Mouse (Mus musculus) heart, embryonic 13.5 days (tissue): Measurements from ENCODE around the gene Olfr12. TPM values are rescaled to one million over a fixed set of nuclear protein-coding genes. Genes with fewer than 3 reads are reported as not detected.

Experiments
- ATAC-seq: fragments of 200-750 bp; cut with Nextera tagmentation; 2 replicates; pipeline ENCODE4 v1.8.0; 2017; ENCODE audit warnings: moderate TSS enrichment; ENCODE audit not compliant: insufficient number of reproducible peaks, low FRiP score, low TSS enrichment; ENCODE audit errors: extremely low read depth
- H3K27ac ChIP-seq: fragments of 300-500 bp; sonication (generic); replicated peaks from 2 replicates; pipeline ENCODE4 v1.5.1; 2015; ENCODE audit warnings: moderate library complexity, mild to moderate bottlenecking, inconsistent platforms
- H3K27me3 ChIP-seq: fragments of 300-500 bp; sonication (generic); replicated peaks from 2 replicates; pipeline ENCODE4 v1.6.1; 2015; ENCODE audit warnings: mild to moderate bottlenecking, inconsistent platforms
- H3K36me3 ChIP-seq: fragments of 300-500 bp; sonication (generic); 2 replicates; pipeline ENCODE4 v1.6.1; 2015; ENCODE audit warnings: mild to moderate bottlenecking, inconsistent platforms
- H3K4me1 ChIP-seq: fragments of 300-500 bp; sonication (generic); 2 replicates; pipeline ENCODE4 v1.6.1; 2015; ENCODE audit warnings: inconsistent platforms
- H3K4me2 ChIP-seq: fragments of 300-500 bp; sonication (generic); 2 replicates; pipeline ENCODE4 v1.6.1; 2015; ENCODE audit warnings: inconsistent platforms, mild to moderate bottlenecking, moderate library complexity
- H3K4me3 ChIP-seq: fragments of 300-500 bp; sonication (generic); 2 replicates; pipeline ENCODE4 v1.5.1; 2015; ENCODE audit warnings: moderate library complexity, mild to moderate bottlenecking, inconsistent platforms
- H3K9ac ChIP-seq: fragments of 300-500 bp; sonication (generic); 2 replicates; pipeline ENCODE4 v1.6.1; 2015; ENCODE audit warnings: inconsistent platforms, mild to moderate bottlenecking, moderate library complexity
- H3K9me3 ChIP-seq: fragments of 300-500 bp; sonication (generic); 2 replicates; pipeline ENCODE4 v1.6.1; 2016; ENCODE audit warnings: inconsistent platforms
- WGBS: fragments of 180-500 bp; shearing (Covaris S2); methylation state at CpG from one replicate; pipeline ENCODE4 v1.1.7; 2015; ENCODE audit warnings: mixed read lengths; 5-methylcytosine and 5-hydroxymethylcytosine counted together
- polyA plus RNA-seq: library from polyadenylated mRNA; unstranded; fragments of >200 nt; fragmentation: Nextera tagmentation; extraction: Ambion mirVana; gene quantifications from 2 replicates; pipeline ENCODE4 v1.2.1, GENCODE M21; 2015

The Olfr12 gene
- not detected in 2 replicates for polyA plus RNA-seq

DNA sequence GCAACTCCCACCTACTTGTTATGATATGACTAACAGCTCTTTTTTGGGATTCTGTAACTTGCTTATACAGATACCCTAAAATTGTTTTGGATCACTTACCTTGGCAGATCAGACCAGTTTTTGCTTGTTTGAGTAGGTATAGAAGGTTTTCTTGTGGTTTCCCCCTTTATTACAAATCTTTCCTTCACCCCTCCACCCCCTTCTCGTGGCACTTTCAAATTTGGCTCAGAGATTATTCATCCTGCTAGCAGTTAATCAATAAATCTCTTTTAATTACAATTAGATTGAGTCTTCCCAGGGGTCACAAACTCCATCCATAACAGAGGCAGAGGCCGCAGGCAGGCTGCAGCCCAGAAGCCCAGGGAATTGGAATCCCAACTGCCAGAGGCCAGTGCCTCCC lies at the start of gene Olfr12:
Gene Olfr12, plus strand, starts transcription at position 301 of the 400 bp plus-strand sequence.
- Histone ChIP-seq H3K4me3 (no peak within 1 kb of the TSS), H3K4me1 (no peaks in the 10 kb centered on the region), H3K27me3 (peaks cover 36% of the 10 kb centered on the region), H3K36me3 (no peaks in the 10 kb centered on the region), H3K9me3 (no peaks in the 10 kb centered on the region), H3K4me2 (no peak within 1 kb of the TSS), H3K27ac (no peak within 1 kb of the TSS), H3K9ac (no peak within 1 kb of the TSS)
- ATAC-seq: no peak
- WGBS: 70% methylated on average over 2 of the region's 2 CpGs

DNA sequence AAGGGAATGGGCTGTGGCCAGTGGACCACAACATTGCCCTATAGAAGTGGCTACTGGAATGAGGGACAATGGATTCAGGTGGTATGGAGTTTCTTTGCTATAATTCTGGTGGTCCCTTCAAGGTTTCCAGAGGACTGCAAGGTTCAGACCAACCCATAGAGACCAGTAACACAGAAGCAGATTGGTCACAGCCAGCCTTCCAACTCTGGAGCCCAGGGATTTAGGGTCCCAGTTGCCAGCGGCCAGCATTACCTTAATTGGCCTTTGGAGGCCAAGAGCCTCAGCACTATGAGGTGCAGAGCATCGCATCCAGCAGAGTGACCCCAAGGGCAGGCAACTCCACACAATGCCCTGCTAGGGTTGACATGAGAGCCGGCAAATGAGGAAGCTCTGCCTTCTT lies 46.6 kb upstream of the Olfr12 start, which contains the start of gene Olfr1413:
Gene Olfr1413, plus strand, starts transcription at position 301 of the 400 bp plus-strand sequence.
- Histone ChIP-seq H3K9ac (no peak within 1 kb of the TSS), H3K27me3 (no peaks in the 10 kb centered on the region; the same call in 1 of the 2 replicates), H3K36me3 (no peaks in the 10 kb centered on the region), H3K9me3 (no peaks in the 10 kb centered on the region), H3K4me2 (no peak within 1 kb of the TSS), H3K4me1 (no peaks in the 10 kb centered on the region), H3K27ac (no peak within 1 kb of the TSS), H3K4me3 (no peak within 1 kb of the TSS)
- no peak for ATAC-seq
- WGBS: 76% methylated on average over 3 of the region's 3 CpGs

DNA sequence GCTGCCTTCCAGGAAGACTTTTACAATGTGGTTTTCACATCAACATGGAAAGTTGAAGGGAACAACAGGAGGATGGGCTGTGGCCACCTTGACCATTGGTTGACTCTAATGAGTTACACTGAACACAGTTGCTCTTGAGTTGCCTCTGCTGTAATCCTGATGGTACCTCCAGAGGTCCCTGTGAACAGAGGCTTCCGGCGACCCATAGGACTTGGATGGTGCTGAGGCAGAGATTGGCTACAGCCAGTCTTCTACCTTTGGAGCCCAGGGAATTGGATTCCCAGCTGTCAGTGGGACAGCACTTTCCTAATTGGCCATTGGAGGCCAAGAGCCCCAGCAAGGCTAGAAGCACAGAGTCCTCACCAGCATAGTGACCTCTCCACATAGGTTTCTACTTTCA lies 32.1 kb upstream of the Olfr12 start, which contains the start of gene Olfr1412:
Gene Olfr1412, plus strand, starts transcription at position 301 of the 400 bp plus-strand sequence.
- 84% methylated on average over 2 of the region's 2 CpGs for WGBS
- no peak within 1 kb of the TSS for H3K27ac ChIP-seq
- no peak within 1 kb of the TSS for H3K4me3 ChIP-seq
- H3K4me2 ChIP-seq: no peak within 1 kb of the TSS
- no peaks in the 10 kb centered on the region for H3K36me3 ChIP-seq
- ATAC-seq: no peak
- no peaks in the 10 kb centered on the region for H3K27me3 ChIP-seq
- no peak within 1 kb of the TSS for H3K9ac ChIP-seq
- H3K4me1 ChIP-seq: no peaks in the 10 kb centered on the region
- H3K9me3 ChIP-seq: peaks cover 3% of the 10 kb centered on the region; the same call in 1 of the 2 replicates

DNA sequence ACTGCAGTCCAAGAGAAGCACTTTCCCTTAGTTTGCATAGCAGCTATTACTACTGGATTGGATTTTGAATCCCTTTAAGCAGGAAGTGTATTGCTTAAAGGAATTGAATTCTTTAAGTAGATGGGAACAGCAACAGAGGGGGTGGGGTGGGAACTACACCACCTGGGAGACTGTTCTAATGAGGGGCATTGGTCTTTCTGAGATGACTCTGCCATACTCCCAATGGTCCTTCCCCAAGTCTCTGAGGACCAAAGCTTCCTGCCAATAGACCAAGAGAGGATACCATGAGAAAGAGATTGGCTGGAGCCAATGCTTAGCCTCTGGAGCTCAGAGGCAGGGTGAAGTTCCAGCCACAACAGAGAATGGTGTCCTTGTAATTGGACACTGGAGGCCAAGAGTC lies 23.5 kb upstream of the Olfr12 start, which contains the start of gene Olfr1411:
Gene Olfr1411, plus strand, starts transcription at position 301 of the 400 bp plus-strand sequence.
- H3K4me3 ChIP-seq: no peak within 1 kb of the TSS
- H3K27me3 ChIP-seq: no peaks in the 10 kb centered on the region; the same call in 1 of the 2 replicates
- no peak for ATAC-seq
- no peak within 1 kb of the TSS for H3K9ac ChIP-seq
- H3K36me3 ChIP-seq: no peaks in the 10 kb centered on the region
- no peaks in the 10 kb centered on the region for H3K9me3 ChIP-seq
- no peak within 1 kb of the TSS for H3K4me2 ChIP-seq
- H3K4me1 ChIP-seq: no peaks in the 10 kb centered on the region
- H3K27ac ChIP-seq: no peak within 1 kb of the TSS

DNA sequence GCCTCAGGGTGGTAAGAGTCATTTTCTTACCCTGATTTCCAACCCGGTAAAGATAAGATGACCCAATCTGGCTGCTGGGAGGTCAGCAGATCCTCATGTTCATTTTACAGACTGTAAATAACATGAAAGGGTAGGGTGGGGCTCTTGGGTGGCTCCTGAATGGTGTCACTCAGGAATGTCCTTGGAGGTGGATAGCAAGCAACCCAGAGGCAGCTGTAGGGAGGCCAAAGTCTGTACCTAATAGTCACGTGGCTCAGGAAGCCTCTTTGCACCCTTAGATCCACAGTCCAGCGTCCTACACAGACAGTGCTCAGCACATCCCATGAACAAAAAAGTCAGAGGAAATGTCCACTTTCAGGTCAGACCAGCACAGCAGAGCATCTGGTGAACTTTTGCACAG lies 21.6 kb upstream of the Olfr12 start:
- H3K4me3 ChIP-seq: no peak overlapping the region
- ATAC-seq: no peak
- no peak overlapping the region for H3K4me2 ChIP-seq
- H3K9ac ChIP-seq: no peak overlapping the region
- no peaks in the 10 kb centered on the region for H3K36me3 ChIP-seq
- H3K27me3 ChIP-seq: no peaks in the 10 kb centered on the region; the same call in 1 of the 2 replicates
- H3K9me3 ChIP-seq: no peaks in the 10 kb centered on the region
- no peak overlapping the region for H3K27ac ChIP-seq
- H3K4me1 ChIP-seq: no peaks in the 10 kb centered on the region
- 71% methylated on average over 3 of the region's 3 CpGs for WGBS

DNA sequence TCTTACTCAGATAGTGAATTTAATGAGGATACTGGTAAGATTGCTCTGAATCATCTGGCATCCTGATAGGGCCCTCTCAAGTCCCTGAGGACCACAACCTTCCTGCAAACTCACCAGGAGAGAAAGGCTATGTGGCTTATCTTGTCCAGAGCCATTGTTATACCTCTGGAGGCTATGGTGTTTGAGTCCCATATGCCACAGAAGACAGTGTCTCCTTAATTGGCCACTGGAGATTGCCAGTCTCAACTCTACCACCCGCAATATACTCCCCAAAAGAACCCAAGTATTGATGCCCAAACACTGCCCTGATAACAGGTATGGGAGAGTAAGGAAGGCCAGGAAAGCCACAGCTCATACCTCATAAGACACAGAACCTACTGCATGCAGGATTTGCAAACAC lies 12.1 kb upstream of the Olfr12 start, which contains the start of gene Olfr1410:
Gene Olfr1410, plus strand, starts transcription at position 301 of the 400 bp plus-strand sequence.
- no peaks in the 10 kb centered on the region for H3K9me3 ChIP-seq
- ATAC-seq: no peak
- H3K4me3 ChIP-seq: no peak within 1 kb of the TSS
- no peak within 1 kb of the TSS for H3K27ac ChIP-seq
- WGBS: 74% methylated on average over 1 of the region's 1 CpGs
- H3K9ac ChIP-seq: no peak within 1 kb of the TSS
- H3K4me1 ChIP-seq: no peaks in the 10 kb centered on the region
- peaks cover 24% of the 10 kb centered on the region for H3K27me3 ChIP-seq
- no peak within 1 kb of the TSS for H3K4me2 ChIP-seq
- no peaks in the 10 kb centered on the region for H3K36me3 ChIP-seq

DNA sequence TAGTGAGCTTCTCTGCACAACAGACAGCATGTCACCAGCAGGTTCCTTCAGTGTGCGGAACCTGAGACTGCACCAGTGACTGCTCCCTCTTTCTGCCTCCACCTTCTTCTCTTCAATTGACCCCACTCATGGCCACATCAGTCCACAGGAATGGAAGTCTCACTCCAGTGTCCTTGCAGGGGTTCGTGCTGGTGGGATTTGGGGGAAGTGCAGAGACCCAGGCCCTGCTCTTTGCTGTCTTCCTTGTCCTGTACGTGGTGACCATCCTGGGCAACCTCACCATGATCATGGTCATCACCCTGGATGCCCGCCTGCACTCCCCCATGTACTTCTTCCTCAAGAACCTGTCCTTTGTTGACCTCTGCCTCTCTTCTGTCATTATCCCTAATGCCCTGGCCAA lies 9.9 kb upstream of the Olfr12 start:
- Histone ChIP-seq H3K9ac (no peak overlapping the region), H3K4me3 (no peak overlapping the region), H3K4me1 (no peaks in the 10 kb centered on the region), H3K27ac (no peak overlapping the region), H3K9me3 (no peaks in the 10 kb centered on the region), H3K36me3 (no peaks in the 10 kb centered on the region), H3K27me3 (peaks cover 26% of the 10 kb centered on the region), H3K4me2 (no peak overlapping the region)
- 64% methylated on average over 4 of the region's 4 CpGs for WGBS
- no peak for ATAC-seq

DNA sequence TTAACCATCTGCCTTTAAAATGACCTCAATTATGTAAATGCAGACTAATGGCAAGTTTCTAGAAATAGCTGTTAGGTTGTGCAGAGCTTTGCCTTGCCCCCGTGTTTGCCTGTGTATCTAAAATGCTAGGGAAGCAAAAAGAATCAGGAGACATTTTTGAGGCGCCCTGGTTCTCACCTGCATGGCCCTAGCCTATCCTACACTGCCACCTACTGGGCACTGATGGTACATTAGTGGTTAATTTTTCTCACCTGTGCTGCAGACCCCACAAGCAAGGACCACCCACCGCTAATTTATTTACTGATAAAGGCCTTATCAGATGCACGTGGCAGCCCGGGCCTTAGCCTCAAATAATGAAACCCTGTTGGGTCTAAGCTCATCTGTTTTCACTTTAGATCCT lies 6.6 kb upstream of the Olfr12 start:
- Histone ChIP-seq H3K9ac (no peak overlapping the region), H3K27ac (no peak overlapping the region), H3K4me3 (no peak overlapping the region), H3K36me3 (no peaks in the 10 kb centered on the region), H3K9me3 (no peaks in the 10 kb centered on the region), H3K27me3 (peaks cover 22% of the 10 kb centered on the region; the same call in 1 of the 2 replicates), H3K4me2 (no peak overlapping the region), H3K4me1 (no peaks in the 10 kb centered on the region)
- no peak for ATAC-seq
- 6% methylated on average over 5 of the region's 5 CpGs for WGBS

DNA sequence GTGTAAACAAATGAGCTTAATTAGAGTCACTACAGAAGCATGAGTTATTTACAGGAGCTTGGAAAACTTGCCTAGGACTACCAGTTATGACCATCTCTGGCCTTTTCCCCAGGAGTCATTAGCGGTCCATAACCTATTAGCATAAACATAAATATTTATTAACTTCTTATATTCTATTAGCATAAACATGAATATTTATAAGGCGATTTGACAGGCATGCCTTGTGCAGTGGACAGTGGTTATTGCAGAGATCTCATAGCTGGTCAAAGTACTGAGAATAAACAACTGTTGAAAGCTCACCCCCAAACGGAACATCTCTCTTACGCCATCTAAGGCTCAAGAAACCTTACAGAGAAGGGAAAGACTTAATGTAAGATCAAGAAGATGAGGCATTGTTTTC lies 4.4 kb upstream of the Olfr12 start:
- 45% methylated on average over 4 of the region's 4 CpGs for WGBS
- Histone ChIP-seq H3K4me1 (no peaks in the 10 kb centered on the region), H3K9me3 (no peaks in the 10 kb centered on the region), H3K27ac (no peak overlapping the region), H3K9ac (no peak overlapping the region), H3K4me2 (no peak overlapping the region), H3K4me3 (no peak overlapping the region), H3K36me3 (no peaks in the 10 kb centered on the region), H3K27me3 (peaks cover 33% of the 10 kb centered on the region)
- ATAC-seq: no peak

DNA sequence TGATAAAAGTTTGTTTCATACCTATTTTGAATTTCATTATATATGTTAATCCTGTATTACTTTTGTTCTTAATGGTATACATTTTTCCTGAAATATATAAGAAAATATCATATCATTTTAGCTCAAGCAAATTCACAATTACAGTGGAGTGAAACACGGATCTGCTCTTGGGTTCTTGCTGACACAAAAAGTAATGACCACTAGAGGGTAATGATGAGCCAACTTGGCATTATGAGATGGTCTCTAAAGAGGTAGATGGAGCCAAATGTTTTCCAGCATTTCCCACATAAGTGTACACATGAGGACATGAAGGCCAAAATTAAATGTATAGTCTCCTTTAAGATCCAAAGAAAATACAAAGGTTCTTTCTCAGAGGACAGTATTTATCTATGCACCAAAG lies 3.1 kb upstream of the Olfr12 start:
- peaks cover 42% of the 10 kb centered on the region for H3K27me3 ChIP-seq
- H3K9me3 ChIP-seq: no peaks in the 10 kb centered on the region
- no peak overlapping the region for H3K9ac ChIP-seq
- ATAC-seq: no peak
- no peak overlapping the region for H3K27ac ChIP-seq
- H3K4me1 ChIP-seq: no peaks in the 10 kb centered on the region
- 8% methylated on average over 1 of the region's 1 CpGs for WGBS
- H3K4me3 ChIP-seq: no peak overlapping the region
- H3K4me2 ChIP-seq: no peak overlapping the region
- H3K36me3 ChIP-seq: no peaks in the 10 kb centered on the region

DNA sequence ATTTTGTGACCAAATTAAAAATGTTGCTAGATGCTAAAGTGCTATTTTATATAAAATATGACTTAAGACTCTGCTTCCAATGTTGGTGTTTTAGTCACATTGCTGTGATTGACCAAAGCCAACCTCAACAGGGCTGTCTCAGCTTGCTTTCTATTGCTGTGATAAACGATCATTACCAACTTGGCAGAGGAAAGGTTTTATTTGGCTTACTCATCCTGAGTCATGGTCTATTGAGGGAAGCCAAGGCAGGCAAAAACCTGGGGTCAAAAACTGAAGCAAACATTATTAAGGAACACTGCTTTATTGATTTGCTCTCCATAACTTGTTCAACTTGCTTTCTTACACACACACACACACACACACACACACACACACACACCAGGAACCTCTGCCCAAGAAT lies 1.5 kb upstream of the Olfr12 start:
- Histone ChIP-seq H3K4me3 (no peak overlapping the region), H3K27me3 (peaks cover 45% of the 10 kb centered on the region), H3K9me3 (no peaks in the 10 kb centered on the region), H3K4me2 (no peak overlapping the region), H3K36me3 (no peaks in the 10 kb centered on the region), H3K4me1 (no peaks in the 10 kb centered on the region), H3K9ac (no peak overlapping the region), H3K27ac (no peak overlapping the region)
- no peak for ATAC-seq
- WGBS: 59% methylated on average over 1 of the region's 1 CpGs

DNA sequence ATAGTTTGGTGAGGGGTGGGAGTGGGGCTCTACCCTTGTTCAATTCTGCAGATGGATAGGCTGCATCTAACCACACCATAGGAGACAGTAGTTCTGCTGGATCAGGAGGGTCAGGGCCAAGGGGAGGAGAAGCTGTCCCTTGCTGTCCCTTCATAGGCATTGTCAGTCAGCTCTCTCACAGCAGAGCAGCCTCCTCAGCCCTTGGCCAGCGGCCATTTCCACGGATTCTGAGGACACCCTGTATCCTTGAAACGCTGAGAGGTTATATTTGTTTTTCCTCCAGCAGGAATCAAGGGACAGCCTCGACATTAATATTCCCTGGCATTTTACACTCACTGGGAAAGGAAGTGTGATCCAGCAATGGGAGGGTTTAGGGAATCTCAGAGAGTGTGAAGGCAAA lies 772 bp downstream of the Olfr12 start:
- Histone ChIP-seq H3K27ac (no peak overlapping the region), H3K4me2 (no peak overlapping the region), H3K4me1 (no peaks in the 10 kb centered on the region), H3K36me3 (no peaks in the 10 kb centered on the region), H3K9me3 (no peaks in the 10 kb centered on the region), H3K9ac (no peak overlapping the region), H3K27me3 (peaks cover 32% of the 10 kb centered on the region), H3K4me3 (no peak overlapping the region)
- ATAC-seq: no peak
- 45% methylated on average over 4 of the region's 4 CpGs for WGBS
